Comparison of ENCODE assay signal across 17 mouse cellular contexts in genomic region chr15:103032646-103033575, GRCm38 (mm10). TPM values are rescaled to one million over a fixed set of nuclear protein-coding genes. Genes with fewer than 3 reads are reported as not detected.
DNase-seq lines count a peak whose midpoint lies in the region; ATAC-seq and TF ChIP-seq lines count a peak whose summit lies in the region.
"Had no signal": no experiment of that assay in that cellular context is flagged by ENCODE, and none has a peak within 500 bp of the region (broad histone marks: within the 10 kb centered on the region; RNA-seq: fewer than 3 reads in every experiment).

No protein-coding gene starts in this region.

- 2% methylated on average over 26 of the region's 26 CpGs for WGBS in hindbrain, embryonic 11.5 days
- 2% methylated on average over 26 of the region's 26 CpGs for WGBS in midbrain, postnatal 0 days

- peaks cover 89% of the 10 kb centered on the region for H3K27me3 ChIP-seq in hindbrain, embryonic 11.5 days (ENCODE audit: control insufficient read depth, insufficient read depth, low read length)
- peaks cover 92% of the 10 kb centered on the region for H3K27me3 ChIP-seq in midbrain, postnatal 0 days (ENCODE audit: insufficient read depth, low read length)

- ATAC-seq in hindbrain, embryonic 11.5 days (ENCODE audit: low FRiP score): no peak
- ATAC-seq in inflammation-experienced regulatory T-cells, adult 6 months: no peak
- ATAC-seq in midbrain, postnatal 0 days (ENCODE audit: low FRiP score): no peak
- ATAC-seq: forebrain, embryonic 14.5 days had no signal

- H3K9me3 ChIP-seq in hindbrain, embryonic 11.5 days (ENCODE audit: control insufficient read depth, low read length): no peaks in the 10 kb centered on the region
- no peaks in the 10 kb centered on the region for H3K9me3 ChIP-seq in midbrain, postnatal 0 days (ENCODE audit: low read length)

- H3K27ac ChIP-seq in hindbrain, embryonic 11.5 days (ENCODE audit: low read depth, low read length): peak overlapping the region; percentile 90
- H3K27ac ChIP-seq in midbrain, postnatal 0 days (ENCODE audit: low read depth, low read length): no peak overlapping the region
- H3K27ac ChIP-seq: liver, embryonic 14.5 days had no signal

- peak overlapping the region; percentile 27; the same call in 1 of the 2 replicates for H3K9ac ChIP-seq in hindbrain, embryonic 11.5 days (ENCODE audit: low read depth, low read length)
- H3K9ac ChIP-seq in midbrain, postnatal 0 days (replicated peaks; ENCODE audit: low read length, poor library complexity, severe bottlenecking): no peak overlapping the region
- H3K9ac ChIP-seq: liver, embryonic 14.5 days had no signal

- no peak for TF ChIP-seq CTCF in midbrain, postnatal 0 days (IDR thresholded peaks at IDR 0.05)

- H3K4me3 ChIP-seq in hindbrain, embryonic 11.5 days (ENCODE audit: low read depth, low read length): peak overlapping the region; percentile 12; the same call in 1 of the 2 replicates
- H3K4me3 ChIP-seq in midbrain, postnatal 0 days (ENCODE audit: low read depth, low read length): no peak overlapping the region

- H3K36me3 ChIP-seq in hindbrain, embryonic 11.5 days (ENCODE audit: control insufficient read depth, insufficient read depth, low read length): no peaks in the 10 kb centered on the region
- no peaks in the 10 kb centered on the region for H3K36me3 ChIP-seq in midbrain, postnatal 0 days (ENCODE audit: insufficient read depth, low read length)

- peak; percentile 31 for DNase-seq in adrenal gland, postnatal 14 days
- DNase-seq in adrenal gland, postnatal 36 days: no peak
- DNase-seq in MN1 (ENCODE audit: low spot score): peak; percentile 88
- peak; percentile 58 for DNase-seq in hindbrain, embryonic 11.5 days (ENCODE audit: low spot score)
- peak; percentile 87 for DNase-seq in mesoderm, embryonic 11.5 days (ENCODE audit: low read depth, low spot score)
- DNase-seq in T-cell, adult 2 months (ENCODE audit: low spot score): no peak
- DNase-seq in midbrain, postnatal 0 days (ENCODE audit: low spot score): no peak
- DNase-seq: cerebellum, postnatal 36 days; heart, adult 11 months; kidney, adult 2 months; spleen, adult 18-20 months; thymus, postnatal 25 days had no signal

- H3K4me1 ChIP-seq in hindbrain, embryonic 11.5 days (replicated peaks; ENCODE audit: control insufficient read depth, insufficient read depth, low read length): no peaks in the 10 kb centered on the region; the same call in 1 of the 2 replicates
- no peaks in the 10 kb centered on the region for H3K4me1 ChIP-seq in midbrain, postnatal 0 days (ENCODE audit: insufficient read depth, low read length)

- H3K4me2 ChIP-seq in hindbrain, embryonic 11.5 days (replicated peaks; ENCODE audit: low read depth, low read length): peak overlapping the region; percentile 39
- H3K4me2 ChIP-seq in midbrain, postnatal 0 days (ENCODE audit: low read depth, low read length, poor library complexity, severe bottlenecking): no peak overlapping the region

RNA-seq across cellular contexts. Expression of gene Hoxc4, which starts 14.2 kb away (rescaled TPM):
- 6.8 and 7.7 TPM in 2 replicates for total RNA-seq in adrenal gland, postnatal 14 days (2021)
- 1 to 10 TPM; 5.9 to 6.6 TPM for total RNA-seq in adrenal gland, postnatal 36 days (2021)
- polyA plus RNA-seq in hindbrain, embryonic 11.5 days (2014; fragmentation: Nextera tagmentation; extraction: Ambion mirVana): 37.3 and 37.8 TPM in 2 replicates
- polyA plus RNA-seq in inflammation-experienced regulatory T-cells, adult 6 months (2017; shearing (Covaris generic)): not detected
- 2.2 TPM in 1 of 2 replicates, not detected in the other for total RNA-seq in midbrain, postnatal 0 days (2014; rRNA removed)
- not detected in 2 replicates for polyA plus RNA-seq in midbrain, postnatal 0 days (2015; fragmentation: Nextera tagmentation; extraction: Ambion mirVana)
- total RNA-seq: left cerebral cortex, adult 18-20 months; megakaryocyte-erythroid progenitor cell, adult 5-6 weeks had no signal
- polyA plus RNA-seq: forebrain, embryonic 14.5 days had no signal

RNA-seq across cellular contexts. Expression of gene Hoxc6, which starts 34.9 kb away (rescaled TPM):
- total RNA-seq in adrenal gland, postnatal 14 days (2021): 37.4 and 43.2 TPM in 2 replicates
- 10 to 100 TPM; 43.2 to 46.3 TPM for total RNA-seq in adrenal gland, postnatal 36 days (2021)
- 0.45 and 5.4 TPM in 2 replicates for polyA plus RNA-seq in hindbrain, embryonic 11.5 days (2014; fragmentation: Nextera tagmentation; extraction: Ambion mirVana)
- polyA plus RNA-seq in inflammation-experienced regulatory T-cells, adult 6 months (2017; shearing (Covaris generic)): not detected
- not detected in 2 replicates for total RNA-seq in midbrain, postnatal 0 days (2014; rRNA removed)
- polyA plus RNA-seq in midbrain, postnatal 0 days (2015; fragmentation: Nextera tagmentation; extraction: Ambion mirVana): not detected in 2 replicates
- total RNA-seq: left cerebral cortex, adult 18-20 months; megakaryocyte-erythroid progenitor cell, adult 5-6 weeks had no signal
- polyA plus RNA-seq: forebrain, embryonic 14.5 days had no signal

RNA-seq across cellular contexts. Expression of gene Hoxc8, which starts 42.5 kb away (rescaled TPM):
- total RNA-seq in adrenal gland, postnatal 14 days (2021): 19.2 and 20.1 TPM in 2 replicates
- total RNA-seq in adrenal gland, postnatal 36 days (2021): 10 to 100 TPM; 25.4 to 29.5 TPM
- not detected in 2 replicates for polyA plus RNA-seq in hindbrain, embryonic 11.5 days (2014; fragmentation: Nextera tagmentation; extraction: Ambion mirVana)
- polyA plus RNA-seq in inflammation-experienced regulatory T-cells, adult 6 months (2017; shearing (Covaris generic)): under 1 TPM in 1 of 3 experiments, not detected in 2; 0.20 TPM
- not detected in 2 replicates for total RNA-seq in midbrain, postnatal 0 days (2014; rRNA removed)
- not detected in 2 replicates for polyA plus RNA-seq in midbrain, postnatal 0 days (2015; fragmentation: Nextera tagmentation; extraction: Ambion mirVana)
- total RNA-seq: left cerebral cortex, adult 18-20 months; megakaryocyte-erythroid progenitor cell, adult 5-6 weeks had no signal
- polyA plus RNA-seq: forebrain, embryonic 14.5 days had no signal

RNA-seq across cellular contexts. Expression of gene Hoxc9, which starts 56.7 kb away (rescaled TPM):
- total RNA-seq in adrenal gland, postnatal 14 days (2021): 1.8 and 2.1 TPM in 2 replicates
- total RNA-seq in adrenal gland, postnatal 36 days (2021): under 1 TPM; 0.72 to 0.96 TPM
- polyA plus RNA-seq in hindbrain, embryonic 11.5 days (2014; fragmentation: Nextera tagmentation; extraction: Ambion mirVana): not detected in 2 replicates
- polyA plus RNA-seq in inflammation-experienced regulatory T-cells, adult 6 months (2017; shearing (Covaris generic)): not detected
- total RNA-seq in midbrain, postnatal 0 days (2014; rRNA removed): not detected in 2 replicates
- polyA plus RNA-seq in midbrain, postnatal 0 days (2015; fragmentation: Nextera tagmentation; extraction: Ambion mirVana): not detected in 2 replicates
- total RNA-seq: left cerebral cortex, adult 18-20 months; megakaryocyte-erythroid progenitor cell, adult 5-6 weeks had no signal
- polyA plus RNA-seq: forebrain, embryonic 14.5 days had no signal

Comparison
In these comparisons a context has a peak if more than half of its experiments do, and no peak if none do; other contexts are left out.
1. DNase-seq: peak in adrenal gland, postnatal 14 days (single experiment), MN1 (single experiment), hindbrain, embryonic 11.5 days (single experiment) and mesoderm, embryonic 11.5 days (single experiment); none in adrenal gland, postnatal 36 days (0 of 2), T-cell, adult 2 months (single experiment) and midbrain, postnatal 0 days (single experiment).
2. RNA of gene Hoxc6, which starts 34.9 kb away (total RNA-seq): 43.2 to 46.3 TPM in adrenal gland, postnatal 36 days and 37.4 to 43.2 TPM in adrenal gland, postnatal 14 days; not detected in midbrain, postnatal 0 days; every median in the first group is over 10 times any median in the second.
3. RNA of gene Hoxc8, which starts 42.5 kb away (total RNA-seq): 25.4 to 29.5 TPM in adrenal gland, postnatal 36 days and 19.2 to 20.1 TPM in adrenal gland, postnatal 14 days; not detected in midbrain, postnatal 0 days; every median in the first group is over 10 times any median in the second.